Mouse (Mus musculus) spleen, postnatal 10 days (tissue): ENCODE measurements around the gene Nfe2l2.
"Not testable (repeated sequence)": the region's sequence is repeated elsewhere in the genome, so short reads cannot be mapped to it uniquely, and the experiment has no call there.

Experiments used
- DNase-seq, 2 experiments: peaks; one replicate each; pipeline ENCODE4 v3.0.0; 2021 to 2022; ENCODE audit warnings: low spot score in 2 of 2

Nfe2l2 gene

GRCm38 (mm10) chr2:75650437-75650836 is 54.0 kb downstream of the Nfe2l2 start:
- DNase-seq, result no peak

- no peak for DNase-seq
Measured at GRCm38 (mm10) chr2:75645251-75645650, 59.2 kb downstream of the Nfe2l2 start.

GRCm38 (mm10) chr2:75643950-75644349 is 60.5 kb downstream of the Nfe2l2 start:
- DNase-seq, result no peak

GRCm38 (mm10) chr2:75642795-75643550 is 61.5 kb downstream of the Nfe2l2 start:
- no peak for DNase-seq

- not testable (repeated sequence) for DNase-seq
Measured at GRCm38 (mm10) chr2:75642312-75642711, 62.1 kb downstream of the Nfe2l2 start.

GRCm38 (mm10) chr2:75639535-75639934 is 64.9 kb downstream of the Nfe2l2 start:
- DNase-seq, result not testable (repeated sequence)

GRCm38 (mm10) chr2:75637822-75638221 is 66.6 kb downstream of the Nfe2l2 start:
- not testable (repeated sequence) for DNase-seq

- no peak for DNase-seq
Measured at GRCm38 (mm10) chr2:75637361-75637760, 67.1 kb downstream of the Nfe2l2 start.

- not testable (repeated sequence) for DNase-seq
Measured at GRCm38 (mm10) chr2:75637055-75637304, 67.5 kb downstream of the Nfe2l2 start.

- peak; percentile 33 to 64 for DNase-seq
Measured at GRCm38 (mm10) chr2:75636261-75637054, 68.0 kb downstream of the Nfe2l2 start.

- not testable (repeated sequence) for DNase-seq
Measured at GRCm38 (mm10) chr2:75634431-75634830, 70.0 kb downstream of the Nfe2l2 start.

GRCm38 (mm10) chr2:75633784-75634183 is 70.7 kb downstream of the Nfe2l2 start:
- peak in 1 of 2 experiments; percentile 24 for DNase-seq

- DNase-seq, result no peak
Measured at GRCm38 (mm10) chr2:75633381-75633780, 71.1 kb downstream of the Nfe2l2 start.

GRCm38 (mm10) chr2:75632721-75633181 is 71.7 kb downstream of the Nfe2l2 start:
- no peak for DNase-seq

GRCm38 (mm10) chr2:75632043-75632442 is 72.4 kb downstream of the Nfe2l2 start:
- no peak for DNase-seq

- no peak for DNase-seq
Measured at GRCm38 (mm10) chr2:75631421-75631820, 73.0 kb downstream of the Nfe2l2 start.

GRCm38 (mm10) chr2:75628487-75628886 is 76.0 kb downstream of the Nfe2l2 start:
- DNase-seq, result no peak

GRCm38 (mm10) chr2:75626597-75627440 is 77.6 kb downstream of the Nfe2l2 start:
- no peak for DNase-seq
